Mouse (Mus musculus): ENCODE data around the gene Cfap65.

Cfap65 gene

GRCm38 (mm10) chr1:74935402-74935801, at the start of gene Cfap65:
Cfap65 (minus strand) TSS chr1:74935599.
- peak; percentile 23 for DNase-seq

DNA sequence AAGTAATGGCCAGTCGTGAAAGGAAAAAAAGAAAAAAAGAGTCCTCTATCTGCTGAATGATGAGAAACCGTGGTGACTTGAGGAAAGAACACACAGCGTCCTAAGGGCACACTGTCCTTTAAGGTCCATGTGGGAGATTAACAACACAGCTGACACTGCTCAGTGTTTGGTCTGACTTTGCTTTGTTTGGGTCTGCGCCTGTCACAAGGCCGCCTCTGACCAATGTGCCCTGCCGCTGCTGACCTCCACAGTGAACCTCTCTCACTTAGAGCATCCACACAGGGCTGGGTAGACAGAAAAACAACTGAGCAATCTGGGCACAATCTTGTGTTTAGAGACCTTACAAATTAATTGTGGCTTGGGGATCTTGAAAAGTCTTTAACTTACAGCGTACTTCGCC, 41.6 kb upstream of the Cfap65 start:
- no peak for DNase-seq

DNA sequence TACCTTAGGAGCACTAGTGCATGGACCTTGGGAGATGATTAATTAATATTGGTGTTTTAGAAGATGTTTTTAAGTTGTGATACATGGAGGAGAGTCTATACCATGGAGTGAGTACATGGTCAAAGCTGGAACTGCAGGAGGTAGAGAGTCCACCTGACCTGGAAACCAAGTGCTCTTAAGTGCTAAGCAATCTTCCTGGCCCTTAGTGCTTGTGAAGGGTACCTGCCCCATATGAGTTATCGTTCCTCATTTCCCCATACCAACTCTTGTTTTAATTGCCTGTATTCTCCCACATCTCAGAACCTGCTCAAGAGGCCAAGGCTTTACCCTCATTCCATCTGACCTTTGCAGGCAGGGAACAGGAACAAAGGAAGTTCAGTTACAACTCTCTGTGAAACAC, 40.5 kb upstream of the Cfap65 start:
- peak; percentile 33 for DNase-seq

DNA sequence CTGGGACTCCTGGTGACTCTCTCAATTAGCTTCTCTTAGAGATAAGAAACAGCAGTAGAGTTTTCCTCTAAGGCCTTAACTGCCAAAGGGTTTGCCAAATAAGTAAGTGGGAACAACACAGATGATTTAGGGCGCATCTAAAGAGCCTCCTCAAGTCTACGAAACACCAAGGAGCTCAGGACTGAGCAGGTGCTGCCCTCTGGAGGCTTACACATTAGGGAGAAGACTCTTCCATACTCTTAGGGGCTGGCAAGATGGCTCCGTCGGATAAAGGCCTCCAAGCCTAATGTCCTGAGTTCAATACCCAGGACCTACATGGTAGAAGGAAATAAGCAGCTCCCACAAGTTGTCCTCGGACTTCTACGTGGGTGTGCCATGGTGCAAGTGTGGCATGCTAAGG, 38.2 kb upstream of the Cfap65 start:
- no peak for DNase-seq

GRCm38 (mm10) chr1:74971353-74972050, 36.1 kb upstream of the Cfap65 start:
- peak; percentile 56 for DNase-seq

- no peak for DNase-seq
These were observed 32.7 kb upstream of the Cfap65 start for GRCm38 (mm10) chr1:74967962-74968580.

- peak; percentile 92 for DNase-seq
These were observed 29.3 kb upstream of the Cfap65 start for GRCm38 (mm10) chr1:74964494-74965215.

DNA sequence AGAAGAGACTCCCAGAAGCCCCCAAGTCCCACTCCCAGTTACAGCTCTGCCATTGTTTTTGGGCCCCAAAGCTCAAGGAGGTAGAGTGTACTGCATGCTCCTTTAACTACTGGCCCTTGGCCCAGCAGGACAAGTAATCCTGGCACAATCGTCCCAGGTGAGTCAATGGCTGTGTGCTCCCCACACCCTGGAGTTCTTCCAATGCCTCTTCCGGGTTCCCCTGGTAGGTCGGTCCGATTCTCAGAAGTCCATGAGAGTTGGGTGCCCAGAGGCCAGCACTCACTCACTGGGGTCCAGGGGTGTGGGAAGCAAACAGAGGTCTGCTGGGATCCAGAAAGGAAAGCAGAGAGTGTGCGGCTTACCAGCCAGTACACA, 27.4 kb upstream of the Cfap65 start:
- DNase-seq: no peak

DNA sequence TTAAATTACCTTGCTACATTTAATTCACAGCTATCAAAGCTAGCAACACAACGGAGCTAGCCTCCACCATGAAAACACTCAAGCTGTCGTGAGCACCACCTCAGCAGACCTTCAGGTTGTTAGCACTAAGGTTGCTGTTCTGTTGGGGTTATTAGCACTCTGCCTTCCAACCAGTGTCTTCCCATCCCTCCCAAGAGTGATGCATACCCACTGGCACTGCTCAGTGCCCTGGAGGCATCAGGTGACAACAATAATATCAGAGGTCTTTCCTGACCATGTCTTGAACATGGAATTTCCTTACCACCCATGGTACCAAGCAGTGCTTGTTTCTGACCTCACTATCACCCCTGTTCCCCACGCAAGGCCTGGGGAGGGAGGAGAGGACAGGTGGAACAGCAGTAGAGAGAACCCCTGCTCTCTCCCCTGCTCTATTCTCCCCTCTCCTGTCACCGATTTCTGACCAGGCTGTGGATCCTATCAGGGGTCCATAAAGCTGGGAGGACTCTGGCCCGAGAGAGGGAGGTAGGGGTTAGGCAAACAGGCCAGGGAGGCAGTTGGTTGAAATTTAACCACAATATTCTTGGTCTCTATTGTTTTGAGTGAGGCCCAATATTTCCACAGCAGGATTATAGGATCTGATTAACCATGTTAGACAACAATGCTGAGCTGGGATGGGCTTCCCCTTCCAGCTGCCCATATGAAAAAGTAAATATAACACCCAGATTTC, 26.9 kb upstream of the Cfap65 start:
- no peak for DNase-seq

DNA sequence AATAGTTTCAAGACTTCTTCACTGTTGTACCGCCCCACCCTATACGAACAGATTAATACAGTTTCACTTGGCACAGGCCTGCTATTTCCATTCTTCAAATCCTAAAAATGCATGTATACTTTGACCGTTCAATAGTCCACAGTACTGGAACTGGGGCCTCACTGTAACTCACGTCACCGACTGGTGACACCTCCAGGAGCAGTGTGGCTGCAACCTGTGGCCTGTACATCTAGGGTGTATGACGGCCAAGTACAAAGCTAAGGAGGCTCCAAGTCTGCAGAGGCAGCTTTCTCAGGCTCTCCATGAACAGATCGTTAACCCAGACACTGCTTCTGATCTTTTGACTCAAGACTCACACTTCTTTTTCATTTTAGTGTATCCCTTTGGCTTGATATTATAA, 26.3 kb upstream of the Cfap65 start:
- no peak for DNase-seq

- DNase-seq: no peak
These were observed 24.7 kb upstream of the Cfap65 start for GRCm38 (mm10) chr1:74960059-74960458.

GRCm38 (mm10) chr1:74951556-74952210, 16.3 kb upstream of the Cfap65 start, which contains the start of gene Ihh:
Ihh (minus strand) TSS chr1:74951672.
- DNase-seq: no peak

- no peak for DNase-seq
These were observed 15.4 kb upstream of the Cfap65 start for GRCm38 (mm10) chr1:74950576-74951490.

DNA sequence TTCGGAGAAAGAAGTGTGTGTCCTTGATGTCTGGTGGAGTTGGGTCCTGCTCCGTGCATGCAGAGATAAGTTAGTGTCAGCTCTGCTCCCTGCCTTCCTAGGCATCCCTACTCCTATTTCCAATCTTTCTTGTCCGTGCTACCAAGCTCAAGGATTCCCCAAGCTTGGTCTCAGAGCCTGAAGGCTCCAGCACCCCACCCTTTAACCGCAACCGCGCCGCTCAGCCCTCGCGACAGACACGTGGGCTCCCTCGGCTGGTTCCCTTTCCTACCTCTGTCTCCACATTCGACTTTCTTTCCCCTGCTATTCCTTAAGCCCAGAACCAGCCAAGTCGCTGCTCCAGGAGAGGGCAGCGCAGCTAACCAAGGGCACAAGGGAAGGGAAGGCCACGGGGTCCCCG, 14.7 kb upstream of the Cfap65 start:
- no peak for DNase-seq

- peak; percentile 57 for DNase-seq
These were observed 14.3 kb upstream of the Cfap65 start for GRCm38 (mm10) chr1:74949666-74950050.

- DNase-seq: peak; percentile 73
These were observed 13.6 kb upstream of the Cfap65 start for GRCm38 (mm10) chr1:74948784-74949665.

DNA sequence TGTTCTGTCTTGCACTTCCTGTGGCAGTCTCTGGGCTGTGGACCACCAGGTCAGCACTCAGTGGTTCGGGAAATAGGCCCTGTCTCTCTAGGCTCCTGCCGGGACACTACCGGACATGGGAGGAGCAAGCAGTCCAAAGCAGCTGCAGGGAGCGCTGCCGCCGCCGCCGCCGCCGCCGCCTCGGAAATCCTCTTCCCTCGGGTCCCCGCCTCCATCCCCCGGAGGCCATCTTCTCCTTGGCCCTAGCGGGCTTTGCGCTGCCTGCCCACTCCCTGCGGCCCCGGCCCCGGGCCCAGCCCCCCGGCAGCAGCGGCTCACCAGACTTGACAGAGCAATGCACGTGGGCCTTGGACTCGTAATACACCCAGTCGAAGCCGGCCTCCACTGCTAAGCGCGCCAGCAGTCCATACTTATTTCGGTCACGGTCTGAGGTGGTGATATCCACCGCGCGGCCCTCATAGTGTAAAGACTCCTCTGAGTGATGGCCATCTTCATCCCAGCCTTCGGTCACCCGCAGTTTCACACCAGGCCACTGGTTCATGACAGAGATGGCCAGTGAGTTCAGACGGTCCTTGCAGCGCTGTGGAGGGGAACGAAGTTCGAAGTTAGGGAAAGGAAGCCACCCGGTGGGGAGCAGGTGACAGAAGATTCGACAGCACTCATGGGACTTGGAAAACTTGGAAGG, 12.7 kb upstream of the Cfap65 start:
- DNase-seq: no peak

DNA sequence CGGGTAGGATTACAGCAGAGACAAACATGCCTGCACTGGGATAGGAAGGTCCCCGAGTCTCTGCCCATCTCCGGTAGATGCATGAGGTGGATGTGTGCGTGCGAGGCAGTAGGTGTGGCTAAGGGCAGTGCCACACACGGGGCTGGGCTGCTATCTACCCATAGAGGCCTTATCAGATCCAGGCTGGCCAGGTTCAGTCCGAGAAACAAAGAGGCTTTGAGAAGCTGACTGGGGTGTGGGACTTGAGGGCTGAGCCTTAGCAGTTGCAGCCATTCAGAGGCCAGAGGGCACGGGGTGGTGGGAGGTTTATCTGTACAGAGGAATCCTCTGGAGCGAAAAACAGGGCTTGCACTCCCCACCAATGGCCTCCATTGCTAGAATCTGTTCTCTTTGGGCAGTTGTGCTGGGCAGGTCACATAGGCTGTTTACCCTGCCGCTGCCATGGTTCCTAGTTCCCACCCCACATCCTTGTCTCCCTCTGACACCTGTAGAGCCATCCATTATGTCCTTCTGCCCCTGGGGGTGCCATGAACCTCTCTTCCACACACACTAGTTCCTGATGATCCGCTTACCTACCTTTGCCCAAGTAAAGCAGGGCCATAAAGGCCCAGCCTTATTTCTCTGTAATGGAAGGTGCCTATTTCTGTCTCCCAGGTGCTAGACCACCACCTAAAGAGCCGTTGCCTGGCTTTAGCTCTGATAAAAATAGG, 6.4 kb upstream of the Cfap65 start:
- no peak for DNase-seq

GRCm38 (mm10) chr1:74939762-74940161, 4.4 kb upstream of the Cfap65 start:
- peak; percentile 30 for DNase-seq

All from lung, postnatal 36 days (tissue).